Mouse (Mus musculus) MEL-GATA-1-ER (cell line): ENCODE data around the gene 2810408A11Rik.
A peak's percentile ranks its signal among the peaks of the same experiment; 100 is the strongest.
"Not testable (repeated sequence)": the region's sequence is repeated elsewhere in the genome, so short reads cannot be mapped to it uniquely, and the experiment has no call there.

Experiments
- DNase-seq: peaks from one replicate; pipeline ENCODE4 v3.0.0-alpha.2; 2012; ENCODE audit warnings: low read depth; ENCODE audit errors: extremely low read depth

Gene 2810408A11Rik

GRCm38 (mm10) chr11:69880853-69881603 lies 19.8 kb downstream of the 2810408A11Rik start, which contains the start of gene Kctd11:
Gene Kctd11 (minus strand): TSS chr11:69881406.
- DNase-seq = no peak

- DNase-seq = no peak
Observed at GRCm38 (mm10) chr11:69880506-69880852, 20.3 kb downstream of the 2810408A11Rik start.

GRCm38 (mm10) chr11:69879711-69880110 lies 21.1 kb downstream of the 2810408A11Rik start:
- DNase-seq = no peak

- peak; percentile 66 for DNase-seq
Observed at GRCm38 (mm10) chr11:69878952-69879351, 21.8 kb downstream of the 2810408A11Rik start.

- no peak for DNase-seq
Observed at GRCm38 (mm10) chr11:69878399-69878798, 22.4 kb downstream of the 2810408A11Rik start.

GRCm38 (mm10) chr11:69877878-69878277 lies 22.9 kb downstream of the 2810408A11Rik start, which contains the start of gene Tmem95:
Gene Tmem95 (minus strand): TSS chr11:69878018.
- no peak for DNase-seq

- DNase-seq = peak; percentile 72
Observed at GRCm38 (mm10) chr11:69876867-69877266, 23.9 kb downstream of the 2810408A11Rik start.

- DNase-seq = peak; percentile 83
Observed at GRCm38 (mm10) chr11:69876186-69876585, 24.6 kb downstream of the 2810408A11Rik start.

- DNase-seq = no peak
Observed at GRCm38 (mm10) chr11:69872451-69872850, 28.3 kb downstream of the 2810408A11Rik start.

GRCm38 (mm10) chr11:69871822-69872221 lies 29.0 kb downstream of the 2810408A11Rik start:
- DNase-seq = no peak

GRCm38 (mm10) chr11:69870289-69871069 lies 30.3 kb downstream of the 2810408A11Rik start:
- no peak for DNase-seq

- no peak for DNase-seq
Observed at GRCm38 (mm10) chr11:69867335-69867734, 33.5 kb downstream of the 2810408A11Rik start.

GRCm38 (mm10) chr11:69865561-69865960 lies 35.2 kb downstream of the 2810408A11Rik start:
- DNase-seq = no peak

GRCm38 (mm10) chr11:69864138-69864860 lies 36.5 kb downstream of the 2810408A11Rik start:
- DNase-seq = no peak

GRCm38 (mm10) chr11:69863729-69864128 lies 37.1 kb downstream of the 2810408A11Rik start:
- DNase-seq = not testable (repeated sequence)

GRCm38 (mm10) chr11:69858113-69858998 lies 42.4 kb downstream of the 2810408A11Rik start, which contains the start of gene Tnk1:
Gene Tnk1 (minus strand): TSS chr11:69858730.
- no peak for DNase-seq

GRCm38 (mm10) chr11:69855347-69855746 lies 45.4 kb downstream of the 2810408A11Rik start:
- no peak for DNase-seq

- DNase-seq = no peak
Observed at GRCm38 (mm10) chr11:69854680-69855079, 46.1 kb downstream of the 2810408A11Rik start.

- DNase-seq = peak; percentile 95
Observed at GRCm38 (mm10) chr11:69853994-69854393, 46.8 kb downstream of the 2810408A11Rik start.

GRCm38 (mm10) chr11:69850754-69851153 lies 50.0 kb downstream of the 2810408A11Rik start:
- no peak for DNase-seq

- no peak for DNase-seq
Observed at GRCm38 (mm10) chr11:69849884-69850283, 50.9 kb downstream of the 2810408A11Rik start.
